Mouse (Mus musculus) lung, embryonic 15.5 days (tissue): ENCODE data around the gene Ick. TPM values are rescaled to one million over a fixed set of nuclear protein-coding genes. Genes with fewer than 3 reads are reported as not detected.
A peak's percentile ranks its signal among the peaks of the same experiment; 100 is the strongest.

Source experiments
- ATAC-seq: fragments of 200-750 bp; cut with Nextera tagmentation; 2 replicates; pipeline ENCODE4 v1.8.0; 2017; ENCODE audit warnings: moderate number of reproducible peaks, borderline replicate concordance; ENCODE audit not compliant: low FRiP score, low TSS enrichment; ENCODE audit errors: extremely low read depth
- H3K27ac ChIP-seq: fragments of 300-500 bp; sonication (generic); 2 replicates; pipeline ENCODE4 v1.5.1; 2015; ENCODE audit warnings: moderate library complexity, mild to moderate bottlenecking, inconsistent platforms
- H3K27me3 ChIP-seq: fragments of 300-500 bp; sonication (generic); 2 replicates; pipeline ENCODE4 v1.6.1; 2015; ENCODE audit warnings: inconsistent platforms
- H3K36me3 ChIP-seq: fragments of 300-500 bp; sonication (generic); 2 replicates; pipeline ENCODE4 v1.6.1; 2015; ENCODE audit warnings: inconsistent platforms
- H3K4me1 ChIP-seq: fragments of 300-500 bp; sonication (generic); 2 replicates; pipeline ENCODE4 v1.6.1; 2015; ENCODE audit warnings: inconsistent platforms
- H3K4me2 ChIP-seq: fragments of 300-500 bp; sonication (generic); 2 replicates; pipeline ENCODE4 v1.6.1; 2015; ENCODE audit warnings: inconsistent platforms, mild to moderate bottlenecking, moderate library complexity
- H3K4me3 ChIP-seq: fragments of 300-500 bp; sonication (generic); 2 replicates; pipeline ENCODE4 v1.5.1; 2015; ENCODE audit warnings: mild to moderate bottlenecking, inconsistent platforms
- H3K9ac ChIP-seq: fragments of 300-500 bp; sonication (generic); 2 replicates; pipeline ENCODE4 v1.6.1; 2015; ENCODE audit warnings: inconsistent platforms
- H3K9me3 ChIP-seq: fragments of 300-500 bp; sonication (generic); 2 replicates; pipeline ENCODE4 v1.6.1; 2016; ENCODE audit warnings: inconsistent platforms
- whole genome bisulfite sequencing: fragments of 180-500 bp; shearing (Covaris S2); methylation state at CpG from one replicate; pipeline ENCODE4 v1.1.7; 2015; 5-methylcytosine and 5-hydroxymethylcytosine counted together
- polyA plus RNA-seq: library from polyadenylated mRNA; unstranded; fragments of >200 nt; fragmentation: Nextera tagmentation; extraction: Ambion mirVana; gene quantifications from 2 replicates; pipeline ENCODE4 v1.2.1, GENCODE M21; 2015

Ick gene
- polyA plus RNA-seq, 1 experiment from 2014 or later: 19.1 TPM

- no peak for ATAC-seq
- 80% methylated on average over 4 of the region's 4 CpGs for WGBS
- Histone ChIP-seq H3K27me3 (no peaks in the 10 kb centered on the region), H3K4me3 (peak overlapping the region; percentile 77; the same call in 1 of the 2 replicates), H3K9ac (no peak overlapping the region), H3K4me1 (peaks cover 28% of the 10 kb centered on the region), H3K36me3 (peaks cover 6% of the 10 kb centered on the region; the same call in 1 of the 2 replicates), H3K27ac (no peak overlapping the region), H3K4me2 (peak overlapping the region; percentile 78), H3K9me3 (no peaks in the 10 kb centered on the region)
Observed at GRCm38 (mm10) chr9:78106821-78107220, 2.2 kb upstream of the Ick start.

DNA sequence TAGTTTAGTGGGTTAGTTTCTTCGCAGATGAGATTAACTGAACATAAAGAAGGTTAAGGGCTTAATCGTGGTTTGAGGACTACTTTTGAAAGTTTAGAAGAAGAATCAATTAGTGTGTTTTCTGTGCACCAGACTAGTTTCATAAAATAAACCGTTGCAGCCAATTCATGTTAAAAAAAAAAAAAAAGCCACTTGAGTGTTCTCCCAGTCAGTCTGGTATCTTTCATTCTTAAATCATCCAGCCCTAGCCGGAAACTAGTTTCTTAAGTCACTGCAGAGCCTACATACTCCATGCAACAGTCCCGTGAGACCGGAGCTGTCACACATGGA is 1.4 kb upstream of the Ick start:
- no peak for ATAC-seq
- Histone ChIP-seq H3K27me3 (no peaks in the 10 kb centered on the region), H3K9ac (peak overlapping the region; percentile 77), H3K27ac (peak overlapping the region; percentile 97), H3K4me2 (peak overlapping the region; percentile 78), H3K9me3 (no peaks in the 10 kb centered on the region), H3K4me3 (peak overlapping the region; percentile 77), H3K4me1 (peaks cover 28% of the 10 kb centered on the region), H3K36me3 (peaks cover 3% of the 10 kb centered on the region; the same call in 1 of the 2 replicates)
- 14% methylated on average over 6 of the region's 6 CpGs for WGBS

DNA sequence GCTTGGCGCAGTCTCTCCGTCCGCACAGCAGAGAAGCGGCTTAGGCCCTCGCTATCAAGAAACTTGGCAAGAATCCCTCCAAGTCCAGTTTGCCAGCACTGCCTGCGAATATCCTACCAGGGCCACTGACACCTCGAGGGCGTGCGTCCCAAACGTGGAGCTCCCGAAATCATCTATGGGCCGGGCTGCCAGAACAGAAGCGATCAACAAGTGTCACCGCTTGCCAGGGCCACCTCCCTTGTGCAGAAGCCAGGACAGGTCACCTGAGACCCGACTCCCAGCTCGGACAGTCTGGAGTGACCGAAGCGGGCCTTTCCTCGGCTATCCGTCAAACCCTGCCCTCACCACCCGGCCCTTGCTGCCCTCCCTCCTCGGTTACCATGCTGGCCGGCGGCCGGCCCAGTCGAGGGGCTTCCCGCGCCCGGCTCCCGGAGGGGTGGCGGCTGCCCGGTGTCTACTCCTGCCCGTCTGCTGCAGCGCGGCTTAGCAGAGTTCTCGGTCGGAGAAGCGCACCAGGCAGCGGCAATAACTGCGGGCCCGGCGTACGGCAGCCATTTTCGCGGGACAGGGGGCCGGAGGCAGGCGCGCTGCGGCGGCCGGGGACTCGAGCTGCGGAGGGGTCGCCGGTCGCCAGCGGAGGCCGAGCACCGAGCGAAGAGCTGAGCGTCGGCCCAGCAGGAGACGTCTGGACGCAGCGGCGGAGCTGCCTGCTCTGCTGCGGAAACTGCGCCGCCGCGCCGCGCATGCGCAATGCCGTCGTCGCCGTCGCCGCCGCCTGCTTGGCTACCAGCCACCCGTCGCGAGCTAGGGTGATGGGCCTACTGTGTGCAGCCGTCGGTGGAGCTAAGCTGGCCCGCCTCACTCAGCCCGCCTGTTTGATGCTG is 838 bp upstream of the Ick start:
- Histone ChIP-seq H3K36me3 (peaks cover 3% of the 10 kb centered on the region; the same call in 1 of the 2 replicates), H3K4me1 (peaks cover 31% of the 10 kb centered on the region), H3K9me3 (no peaks in the 10 kb centered on the region), H3K4me3 (peak overlapping the region; percentile 77), H3K27me3 (no peaks in the 10 kb centered on the region), H3K9ac (peak overlapping the region; percentile 77), H3K27ac (peak overlapping the region; percentile 97), H3K4me2 (peak overlapping the region; percentile 78)
- ATAC-seq: peak; percentile 83
- under 1% methylated on average over 83 of the region's 88 CpGs for WGBS

- no peak overlapping the region for H3K9ac ChIP-seq
- 39% methylated on average over 5 of the region's 5 CpGs for WGBS
- peak overlapping the region; percentile 77 for H3K4me3 ChIP-seq
- peaks cover 39% of the 10 kb centered on the region for H3K4me1 ChIP-seq
- no peak for ATAC-seq
- no peaks in the 10 kb centered on the region for H3K27me3 ChIP-seq
- H3K4me2 ChIP-seq: peak overlapping the region; percentile 78
- no peak overlapping the region for H3K27ac ChIP-seq
- H3K36me3 ChIP-seq: no peaks in the 10 kb centered on the region
- H3K9me3 ChIP-seq: no peaks in the 10 kb centered on the region
Observed at GRCm38 (mm10) chr9:78109656-78110055, 664 bp downstream of the Ick start.

DNA sequence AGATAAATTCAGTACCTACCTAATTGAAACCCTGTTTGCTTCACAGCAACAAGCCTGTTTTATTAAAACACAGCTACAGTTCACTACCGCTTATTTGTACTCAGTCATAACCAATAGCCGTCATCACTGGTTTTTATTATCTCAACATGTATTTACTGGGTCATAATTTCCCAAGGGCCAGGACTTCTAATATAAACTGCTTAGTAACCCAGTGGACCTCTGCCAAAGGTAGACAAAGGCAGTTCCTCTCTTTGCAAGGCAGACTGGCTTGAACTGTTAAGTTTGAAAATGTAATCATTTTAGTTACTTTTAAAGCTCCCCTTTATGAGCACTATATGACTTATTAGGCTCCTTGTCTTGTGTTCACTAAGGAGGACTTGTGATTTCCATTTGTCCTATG is 2.5 kb downstream of the Ick start:
- Histone ChIP-seq H3K27ac (no peak overlapping the region), H3K4me3 (no peak overlapping the region), H3K4me1 (peaks cover 37% of the 10 kb centered on the region), H3K4me2 (no peak overlapping the region), H3K36me3 (no peaks in the 10 kb centered on the region), H3K27me3 (no peaks in the 10 kb centered on the region), H3K9me3 (no peaks in the 10 kb centered on the region), H3K9ac (no peak overlapping the region)
- ATAC-seq: no peak
- WGBS: 74% methylated on average over 2 of the region's 2 CpGs

- ATAC-seq: peak; percentile 76
- under 1% methylated on average over 43 of the region's 47 CpGs for WGBS
- Histone ChIP-seq H3K9me3 (no peaks in the 10 kb centered on the region), H3K36me3 (no peaks in the 10 kb centered on the region), H3K27ac (peak overlapping the region; percentile 85), H3K4me1 (peaks cover 28% of the 10 kb centered on the region), H3K4me2 (peak overlapping the region; percentile 65), H3K4me3 (peak overlapping the region; percentile 93), H3K27me3 (no peaks in the 10 kb centered on the region), H3K9ac (peak overlapping the region; percentile 96)
Observed at GRCm38 (mm10) chr9:78112770-78113537, 4.0 kb downstream of the Ick start.

DNA sequence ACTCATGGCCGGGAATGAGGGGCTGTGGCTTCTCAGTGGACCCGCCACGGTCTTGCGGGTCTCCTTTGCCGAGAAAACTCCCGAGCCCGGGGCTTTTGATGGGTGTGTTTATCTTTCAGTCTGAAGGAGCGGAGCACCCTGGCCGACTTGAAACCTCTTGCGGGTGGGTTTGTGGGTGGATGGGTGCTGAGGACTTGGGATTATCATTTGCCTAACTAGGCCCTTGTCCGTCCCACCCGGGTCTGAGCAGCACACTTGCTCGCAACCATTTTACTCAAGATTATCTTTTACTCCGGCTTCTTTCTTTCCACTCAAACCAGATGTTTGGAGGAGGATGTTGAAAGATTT is 4.5 kb downstream of the Ick start:
- WGBS: under 1% methylated on average over 14 of the region's 14 CpGs
- no peaks in the 10 kb centered on the region for H3K27me3 ChIP-seq
- peak overlapping the region; percentile 96 for H3K9ac ChIP-seq
- no peaks in the 10 kb centered on the region for H3K36me3 ChIP-seq
- H3K9me3 ChIP-seq: no peaks in the 10 kb centered on the region
- H3K4me3 ChIP-seq: peak overlapping the region; percentile 93
- peak overlapping the region; percentile 65 for H3K4me2 ChIP-seq
- 0 out of 2 replicates have a peak, but pooled peaks have one; percentile 1 for ATAC-seq
- H3K27ac ChIP-seq: peak overlapping the region; percentile 85
- H3K4me1 ChIP-seq: peaks cover 28% of the 10 kb centered on the region

DNA sequence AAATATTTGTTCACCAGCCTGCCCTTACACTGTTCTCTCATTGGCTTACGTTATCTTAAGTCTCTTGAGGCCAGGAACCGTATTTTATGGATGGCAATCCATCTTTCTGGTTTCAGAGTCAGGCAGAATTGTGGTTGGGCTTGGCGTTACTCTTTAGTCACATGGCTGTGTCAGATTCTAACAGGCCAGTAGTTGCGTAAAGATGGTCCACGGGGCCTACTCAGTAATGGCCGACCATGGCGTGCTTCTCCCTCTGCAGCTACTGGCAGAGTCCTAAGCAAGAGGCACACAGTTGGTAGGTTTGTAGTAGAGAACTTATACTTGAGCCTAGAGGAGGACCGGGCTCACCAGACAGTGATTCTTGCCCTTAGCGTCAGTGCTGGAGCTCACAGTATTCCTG is 6.8 kb downstream of the Ick start:
- Histone ChIP-seq H3K9me3 (no peaks in the 10 kb centered on the region), H3K4me1 (peaks cover 20% of the 10 kb centered on the region), H3K9ac (no peak overlapping the region), H3K4me2 (no peak overlapping the region), H3K27ac (no peak overlapping the region), H3K27me3 (no peaks in the 10 kb centered on the region), H3K36me3 (peaks cover 4% of the 10 kb centered on the region), H3K4me3 (no peak overlapping the region)
- 66% methylated on average over 9 of the region's 9 CpGs for WGBS
- ATAC-seq: no peak

- no peak for ATAC-seq
- Histone ChIP-seq H3K36me3 (peaks cover 7% of the 10 kb centered on the region), H3K4me1 (peaks cover 29% of the 10 kb centered on the region), H3K27ac (no peak overlapping the region), H3K9me3 (no peaks in the 10 kb centered on the region), H3K4me2 (no peak overlapping the region), H3K9ac (no peak overlapping the region), H3K27me3 (no peaks in the 10 kb centered on the region), H3K4me3 (no peak overlapping the region)
- WGBS: 76% methylated on average over 2 of the region's 2 CpGs
Observed at GRCm38 (mm10) chr9:78117690-78118089, 8.7 kb downstream of the Ick start.

DNA sequence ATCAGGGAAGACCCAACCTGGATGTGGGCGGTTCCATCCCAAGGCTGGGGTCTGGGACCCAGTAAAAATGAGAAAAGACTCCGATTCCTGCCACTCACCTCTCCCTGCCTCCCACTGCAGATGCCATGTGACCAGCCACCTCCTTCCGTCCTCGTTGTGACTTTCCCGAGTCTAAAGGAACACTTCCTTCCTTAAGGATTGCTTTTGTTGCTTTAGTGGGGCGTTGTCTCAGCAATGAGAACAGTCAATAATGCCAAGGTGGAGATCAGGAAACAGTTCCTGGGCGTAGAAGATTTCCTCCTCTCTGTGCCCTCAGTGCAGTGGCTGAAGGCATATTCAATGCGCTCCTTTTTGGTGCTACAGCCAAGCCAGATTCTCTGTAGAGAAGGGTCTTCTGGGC is 12.4 kb downstream of the Ick start:
- Histone ChIP-seq H3K27me3 (no peaks in the 10 kb centered on the region), H3K36me3 (peaks cover 7% of the 10 kb centered on the region), H3K27ac (0 out of 2 replicates have a peak overlapping the region, but pooled peaks have one; percentile 15), H3K4me3 (no peak overlapping the region), H3K9me3 (no peaks in the 10 kb centered on the region), H3K9ac (no peak overlapping the region), H3K4me1 (peaks cover 11% of the 10 kb centered on the region; the same call in 1 of the 2 replicates), H3K4me2 (no peak overlapping the region)
- 66% methylated on average over 8 of the region's 8 CpGs for WGBS
- no peak for ATAC-seq

GRCm38 (mm10) chr9:78121985-78122384 is 13.0 kb downstream of the Ick start:
- no peak for ATAC-seq
- Histone ChIP-seq H3K27me3 (no peaks in the 10 kb centered on the region), H3K4me2 (no peak overlapping the region), H3K4me1 (peaks cover 11% of the 10 kb centered on the region; the same call in 1 of the 2 replicates), H3K27ac (no peak overlapping the region), H3K36me3 (peaks cover 7% of the 10 kb centered on the region), H3K9me3 (no peaks in the 10 kb centered on the region), H3K9ac (no peak overlapping the region), H3K4me3 (no peak overlapping the region)
- 57% methylated on average over 6 of the region's 6 CpGs for WGBS
